Mouse (Mus musculus) CD4-positive helper T cell, adult 2 months (primary cell): ENCODE results near the gene Rhox2e.
"Not testable (repeated sequence)": the region's sequence is repeated elsewhere in the genome, so short reads cannot be mapped to it uniquely, and the experiment has no call there.

ENCODE experiments used
- DNase-seq: peaks from one replicate; pipeline ENCODE4 v3.0.0-alpha.2; 2012; ENCODE audit warnings: low read depth, missing footprints, low spot score

Rhox2e gene

GRCm38 (mm10) chrX:37530152-37530551 is at the start of gene Rhox2e:
Rhox2e (plus strand) TSS chrX:37530452.
- not testable (repeated sequence) for DNase-seq

DNA sequence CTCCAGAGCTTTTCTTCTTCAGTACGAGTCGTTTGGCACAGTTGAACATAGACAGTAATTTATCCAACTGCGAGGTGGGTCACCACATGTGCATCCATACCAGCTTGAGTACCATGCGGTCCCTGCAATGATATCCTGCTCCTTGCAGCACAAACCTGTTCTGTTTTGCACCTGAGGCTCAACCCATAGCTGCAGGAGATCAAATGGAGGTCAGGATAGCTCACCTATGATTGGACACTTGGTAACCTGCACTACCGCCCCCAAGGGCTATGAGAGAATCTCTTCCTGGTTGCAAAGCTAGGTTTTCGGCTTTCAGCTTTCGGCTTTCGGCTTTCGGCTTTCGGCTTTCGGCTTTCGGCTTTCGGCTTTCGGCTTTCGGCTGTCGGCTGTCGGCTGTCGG is 16.2 kb upstream of the Rhox2e start, which contains the start of gene Rhox4d:
Gene Rhox4d, plus strand, starts transcription at position 301 of the 400 bp plus-strand sequence.
- not testable (repeated sequence) for DNase-seq

DNA sequence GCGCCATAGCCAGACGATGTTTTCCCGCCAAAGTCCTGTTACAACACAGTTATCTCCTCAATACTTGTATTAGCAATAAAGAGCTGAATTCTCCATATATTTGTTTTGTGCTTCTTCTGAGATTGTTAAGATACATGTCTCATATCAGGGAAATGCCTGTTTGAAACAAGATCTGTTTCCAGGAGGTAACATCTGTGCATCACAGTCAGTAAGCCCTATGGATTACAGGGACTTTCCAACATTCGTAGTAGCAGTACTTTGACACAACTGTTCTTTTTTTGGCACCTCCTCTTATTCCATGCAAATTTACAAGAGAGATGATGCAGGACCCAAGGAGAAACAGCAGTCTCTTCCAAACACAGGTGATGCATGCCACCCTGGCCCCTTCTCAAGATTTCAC is 11.5 kb downstream of the Rhox2e start, which contains the start of gene Rhox3e:
Gene Rhox3e, plus strand, starts transcription at position 301 of the 400 bp plus-strand sequence.
- not testable (repeated sequence) for DNase-seq

- DNase-seq: not testable (repeated sequence)
These were observed 26.9 kb downstream of the Rhox2e start, which contains the start of gene Rhox4e for GRCm38 (mm10) chrX:37557112-37557511. Rhox4e (plus strand) TSS chrX:37557412.

DNA sequence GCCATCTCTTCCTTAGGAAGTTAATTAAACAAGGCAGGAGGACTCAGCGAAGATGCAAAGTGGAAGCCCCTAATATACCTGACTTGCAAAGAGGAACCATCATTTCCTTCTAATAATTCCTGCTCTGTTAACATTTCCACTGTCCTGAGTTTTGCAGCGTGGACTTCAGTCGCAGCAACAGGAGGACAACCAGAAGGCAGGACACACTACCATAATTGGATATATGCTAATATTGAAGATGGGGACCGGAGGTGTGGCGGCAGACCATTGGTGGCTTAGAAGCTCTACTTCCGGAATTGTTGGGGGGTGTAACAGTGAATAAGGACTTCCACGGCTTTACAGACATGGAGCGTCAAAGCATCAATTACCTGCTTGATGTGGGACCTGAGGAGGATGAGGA is 40.9 kb downstream of the Rhox2e start, which contains the start of gene Rhox2f:
Gene Rhox2f, plus strand, starts transcription at position 301 of the 400 bp plus-strand sequence.
- not testable (repeated sequence) for DNase-seq

GRCm38 (mm10) chrX:37572638-37573037 is 42.4 kb downstream of the Rhox2e start:
- not testable (repeated sequence) for DNase-seq

DNA sequence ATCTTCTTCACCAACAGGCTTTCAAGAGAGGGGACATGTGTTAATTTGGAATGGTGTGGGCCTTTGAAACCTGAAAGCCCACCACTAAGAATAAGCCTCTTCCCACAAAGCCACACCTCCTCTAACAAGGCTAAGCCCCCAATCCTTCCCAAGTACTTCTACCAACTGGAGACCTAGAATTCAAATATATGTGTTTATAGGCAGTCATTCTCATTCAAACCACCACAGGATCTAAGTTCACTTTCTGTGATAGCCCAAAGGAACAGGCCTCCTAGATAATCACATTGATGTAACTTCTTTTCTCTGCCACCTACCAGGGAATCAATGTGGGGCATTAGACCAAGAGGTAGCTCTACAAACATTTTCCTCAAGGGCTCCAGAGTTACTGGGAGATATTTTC is 50.4 kb downstream of the Rhox2e start, which contains the start of gene Rhox3f:
Gene Rhox3f, plus strand, starts transcription at position 301 of the 400 bp plus-strand sequence.
- DNase-seq: not testable (repeated sequence)
